Mouse (Mus musculus) heart, embryonic 13.5 days (tissue): ENCODE measurements around the gene Cdk5r1. TPM values are rescaled to one million over a fixed set of nuclear protein-coding genes. Genes with fewer than 3 reads are reported as not detected.

Experiments used
- ATAC-seq: fragments of 200-750 bp; cut with Nextera tagmentation; 2 replicates; pipeline ENCODE4 v1.8.0; 2017; ENCODE audit warnings: moderate TSS enrichment; ENCODE audit not compliant: insufficient number of reproducible peaks, low FRiP score, low TSS enrichment; ENCODE audit errors: extremely low read depth
- H3K27ac ChIP-seq: fragments of 300-500 bp; sonication (generic); replicated peaks from 2 replicates; pipeline ENCODE4 v1.5.1; 2015; ENCODE audit warnings: moderate library complexity, mild to moderate bottlenecking, inconsistent platforms
- H3K27me3 ChIP-seq: fragments of 300-500 bp; sonication (generic); replicated peaks from 2 replicates; pipeline ENCODE4 v1.6.1; 2015; ENCODE audit warnings: mild to moderate bottlenecking, inconsistent platforms
- H3K36me3 ChIP-seq: fragments of 300-500 bp; sonication (generic); 2 replicates; pipeline ENCODE4 v1.6.1; 2015; ENCODE audit warnings: mild to moderate bottlenecking, inconsistent platforms
- H3K4me1 ChIP-seq: fragments of 300-500 bp; sonication (generic); 2 replicates; pipeline ENCODE4 v1.6.1; 2015; ENCODE audit warnings: inconsistent platforms
- H3K4me2 ChIP-seq: fragments of 300-500 bp; sonication (generic); 2 replicates; pipeline ENCODE4 v1.6.1; 2015; ENCODE audit warnings: inconsistent platforms, mild to moderate bottlenecking, moderate library complexity
- H3K4me3 ChIP-seq: fragments of 300-500 bp; sonication (generic); 2 replicates; pipeline ENCODE4 v1.5.1; 2015; ENCODE audit warnings: moderate library complexity, mild to moderate bottlenecking, inconsistent platforms
- H3K9ac ChIP-seq: fragments of 300-500 bp; sonication (generic); 2 replicates; pipeline ENCODE4 v1.6.1; 2015; ENCODE audit warnings: inconsistent platforms, mild to moderate bottlenecking, moderate library complexity
- H3K9me3 ChIP-seq: fragments of 300-500 bp; sonication (generic); 2 replicates; pipeline ENCODE4 v1.6.1; 2016; ENCODE audit warnings: inconsistent platforms
- WGBS: fragments of 180-500 bp; shearing (Covaris S2); methylation state at CpG from one replicate; pipeline ENCODE4 v1.1.7; 2015; ENCODE audit warnings: mixed read lengths; 5-methylcytosine and 5-hydroxymethylcytosine counted together
- polyA plus RNA-seq: library from polyadenylated mRNA; unstranded; fragments of >200 nt; fragmentation: Nextera tagmentation; extraction: Ambion mirVana; gene quantifications from 2 replicates; pipeline ENCODE4 v1.2.1, GENCODE M21; 2015

Cdk5r1 gene
- polyA plus RNA-seq, 1 experiment from 2014 or later: 0.36 TPM

DNA sequence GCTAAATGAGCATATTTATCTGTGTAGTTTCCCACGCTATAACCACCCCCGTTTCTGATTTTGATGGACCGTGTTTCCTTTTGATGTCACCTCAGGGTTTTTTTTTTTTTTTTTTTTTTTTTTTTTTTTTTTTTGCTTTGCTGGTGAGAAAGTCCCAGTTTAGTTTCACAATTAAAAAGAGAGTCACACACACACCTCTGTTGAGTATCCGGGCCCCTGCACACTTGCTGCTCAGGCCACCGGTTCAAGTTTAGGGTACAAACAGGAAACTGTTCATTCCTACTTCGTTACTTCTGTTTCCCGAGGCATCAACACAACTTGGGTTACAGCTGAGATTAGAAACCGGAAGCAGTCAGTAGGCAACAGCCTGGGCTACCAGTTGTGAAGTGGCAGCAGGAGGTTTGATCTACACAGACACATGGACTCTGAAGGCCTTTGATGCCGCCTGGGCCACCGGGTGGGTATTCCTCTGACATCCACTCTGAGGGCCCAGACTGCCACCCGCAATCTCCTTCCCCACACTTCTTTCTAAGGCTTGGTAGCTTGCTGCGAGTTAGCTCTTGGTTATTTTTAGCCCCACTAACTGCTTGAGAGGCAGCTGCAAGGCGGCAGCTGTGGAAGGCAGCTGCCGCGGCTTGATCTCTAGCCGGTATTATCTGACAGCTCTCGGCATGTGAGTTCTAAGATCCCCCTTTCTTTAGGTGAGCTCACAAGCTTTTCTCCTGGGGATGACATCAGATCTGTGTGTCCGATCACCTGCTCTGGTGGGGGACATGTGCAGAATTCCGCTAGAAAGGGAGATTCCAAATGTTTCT lies 31.7 kb downstream of the Cdk5r1 start:
- no peaks in the 10 kb centered on the region for H3K27me3 ChIP-seq
- WGBS: 19% methylated on average over 19 of the region's 19 CpGs
- H3K36me3 ChIP-seq: no peaks in the 10 kb centered on the region
- no peaks in the 10 kb centered on the region for H3K9me3 ChIP-seq
- H3K4me2 ChIP-seq: peak overlapping the region; percentile 59
- H3K4me1 ChIP-seq: peaks cover 32% of the 10 kb centered on the region
- H3K27ac ChIP-seq: peak overlapping the region; percentile 71
- H3K4me3 ChIP-seq: peak overlapping the region; percentile 25
- ATAC-seq: no peak
- H3K9ac ChIP-seq: peak overlapping the region; percentile 60

DNA sequence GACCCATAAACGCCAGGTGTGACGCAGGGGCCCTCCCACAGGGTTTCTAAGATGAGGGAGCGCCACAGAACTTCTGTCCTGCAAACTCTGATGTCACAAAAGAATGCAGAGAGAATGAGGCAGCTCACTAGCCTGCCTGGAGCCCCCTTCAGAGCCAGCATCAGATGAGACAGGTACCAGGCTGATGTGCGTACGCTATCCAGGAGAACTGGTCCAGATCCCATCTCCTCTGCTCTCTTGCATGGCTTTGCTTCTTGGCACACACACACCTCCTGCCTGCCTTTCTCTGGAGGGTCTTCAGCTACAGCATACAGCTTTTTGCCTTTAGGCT lies 32.3 kb downstream of the Cdk5r1 start:
- peak overlapping the region; percentile 71 for H3K27ac ChIP-seq
- no peak for ATAC-seq
- no peaks in the 10 kb centered on the region for H3K9me3 ChIP-seq
- peak overlapping the region; percentile 59 for H3K4me2 ChIP-seq
- H3K36me3 ChIP-seq: no peaks in the 10 kb centered on the region
- WGBS: 46% methylated on average over 5 of the region's 5 CpGs
- peak overlapping the region; percentile 60 for H3K9ac ChIP-seq
- no peaks in the 10 kb centered on the region for H3K27me3 ChIP-seq
- peaks cover 27% of the 10 kb centered on the region for H3K4me1 ChIP-seq
- H3K4me3 ChIP-seq: peak overlapping the region; percentile 25; the same call in 1 of the 2 replicates

DNA sequence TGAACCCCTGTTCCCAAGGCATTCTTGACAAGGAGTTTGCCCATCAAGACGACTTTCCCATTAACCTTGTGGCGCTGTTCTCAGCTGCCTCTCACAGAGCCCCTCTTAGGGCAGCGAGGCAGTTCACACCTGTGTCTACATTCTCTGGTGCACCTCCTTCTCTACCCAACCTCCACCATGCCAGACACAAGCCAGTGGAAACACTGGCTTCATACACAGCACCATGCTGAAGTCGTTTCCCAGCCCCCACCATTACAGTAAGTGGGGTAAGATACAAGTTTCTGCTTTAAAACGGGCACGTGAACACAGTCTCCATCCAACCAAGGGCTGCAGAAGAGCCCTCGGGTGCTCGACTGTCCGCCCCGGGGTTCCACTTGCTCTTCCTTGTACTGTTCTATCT lies 33.3 kb downstream of the Cdk5r1 start:
- Histone ChIP-seq H3K9me3 (no peaks in the 10 kb centered on the region), H3K9ac (no peak overlapping the region), H3K36me3 (no peaks in the 10 kb centered on the region), H3K4me3 (no peak overlapping the region), H3K27ac (no peak overlapping the region), H3K4me1 (peaks cover 17% of the 10 kb centered on the region), H3K4me2 (no peak overlapping the region), H3K27me3 (no peaks in the 10 kb centered on the region)
- 79% methylated on average over 10 of the region's 10 CpGs for WGBS
- no peak for ATAC-seq

DNA sequence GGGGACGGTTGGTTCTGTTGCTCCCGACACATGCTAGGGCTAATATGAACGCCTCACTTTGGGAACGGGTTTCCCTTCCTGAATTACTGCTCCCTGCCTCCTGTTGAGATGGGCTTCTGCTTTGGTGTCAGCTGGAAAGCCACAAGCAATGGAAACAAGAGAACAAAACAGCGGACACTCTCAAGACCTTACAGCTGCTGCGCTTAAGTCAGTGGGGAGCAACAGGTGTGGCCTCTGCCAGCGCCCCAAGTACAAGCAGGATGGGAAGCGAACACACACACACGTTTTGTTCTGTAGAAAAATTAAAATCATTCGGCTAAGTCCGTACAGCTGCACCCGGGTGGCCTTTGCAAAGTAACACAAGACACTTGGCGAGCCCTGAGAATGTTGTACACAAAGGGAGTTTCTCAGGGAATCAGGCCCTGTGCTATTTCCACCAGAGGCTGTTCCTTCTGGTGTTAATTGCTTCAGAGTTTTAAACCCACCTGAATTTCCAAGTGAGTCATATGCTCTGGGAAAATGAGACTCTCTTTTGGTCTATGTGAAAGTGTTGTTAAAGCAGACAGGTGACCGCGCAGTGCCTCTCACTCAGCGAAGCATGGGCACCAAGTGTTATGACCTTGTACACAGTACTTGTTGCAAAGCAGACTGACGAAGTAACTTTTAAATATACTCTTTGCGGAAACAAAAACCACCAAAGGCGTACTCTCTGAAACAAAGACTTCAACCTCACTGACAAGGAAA lies 35.7 kb downstream of the Cdk5r1 start:
- WGBS: 80% methylated on average over 19 of the region's 19 CpGs
- no peak overlapping the region for H3K4me3 ChIP-seq
- peaks cover 15% of the 10 kb centered on the region for H3K4me1 ChIP-seq
- H3K4me2 ChIP-seq: no peak overlapping the region
- H3K27ac ChIP-seq: no peak overlapping the region
- no peaks in the 10 kb centered on the region for H3K9me3 ChIP-seq
- H3K36me3 ChIP-seq: no peaks in the 10 kb centered on the region
- no peak for ATAC-seq
- no peaks in the 10 kb centered on the region for H3K27me3 ChIP-seq
- no peak overlapping the region for H3K9ac ChIP-seq

DNA sequence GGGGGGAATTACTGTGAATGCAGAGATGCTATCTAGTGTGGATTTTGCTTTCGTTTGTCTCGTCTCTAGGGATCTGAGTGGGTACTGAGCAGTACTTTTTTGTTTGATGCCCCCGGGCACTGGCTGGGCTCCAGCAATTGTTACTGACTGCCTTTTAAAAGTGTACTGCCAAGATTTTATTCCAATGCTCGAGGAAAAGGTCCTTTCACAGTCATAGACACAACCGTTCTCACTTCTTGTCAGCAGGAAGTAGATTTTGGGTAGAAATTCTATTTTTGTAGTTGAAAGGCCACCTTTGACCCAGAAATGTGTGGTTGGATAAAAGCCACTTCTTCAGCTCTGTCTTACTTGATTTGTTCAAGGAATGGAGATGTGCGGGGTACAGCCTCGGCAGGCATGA lies 37.0 kb downstream of the Cdk5r1 start:
- no peaks in the 10 kb centered on the region for H3K9me3 ChIP-seq
- no peak overlapping the region for H3K9ac ChIP-seq
- no peak overlapping the region for H3K27ac ChIP-seq
- H3K27me3 ChIP-seq: no peaks in the 10 kb centered on the region
- H3K4me1 ChIP-seq: peaks cover 13% of the 10 kb centered on the region
- 55% methylated on average over 7 of the region's 7 CpGs for WGBS
- H3K4me3 ChIP-seq: no peak overlapping the region
- H3K36me3 ChIP-seq: no peaks in the 10 kb centered on the region
- no peak for ATAC-seq
- no peak overlapping the region for H3K4me2 ChIP-seq

DNA sequence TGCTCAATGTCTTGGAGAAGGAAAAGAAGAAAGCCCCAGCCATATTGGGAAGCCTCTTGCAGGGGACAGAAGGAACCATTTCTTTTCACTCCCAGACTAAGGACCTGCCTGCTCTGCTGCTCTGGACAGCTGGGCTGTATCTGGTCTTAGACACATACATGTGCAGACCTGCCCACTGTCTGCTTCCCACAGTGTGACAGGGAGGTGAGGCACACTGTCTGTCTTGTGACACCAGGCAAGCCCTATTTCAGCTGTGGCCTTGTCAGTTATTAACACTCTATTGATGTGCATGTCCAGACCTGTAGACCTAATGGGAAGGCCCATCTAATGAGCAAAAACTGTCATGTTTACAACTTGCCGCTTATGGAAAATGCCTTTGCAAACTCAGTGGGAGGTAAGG lies 38.5 kb downstream of the Cdk5r1 start:
- Histone ChIP-seq H3K4me2 (no peak overlapping the region), H3K4me3 (no peak overlapping the region), H3K27me3 (no peaks in the 10 kb centered on the region), H3K36me3 (no peaks in the 10 kb centered on the region), H3K9me3 (no peaks in the 10 kb centered on the region), H3K9ac (no peak overlapping the region), H3K4me1 (peaks cover 15% of the 10 kb centered on the region), H3K27ac (no peak overlapping the region)
- WGBS: 59% methylated on average over 1 of the region's 1 CpGs
- ATAC-seq: no peak

DNA sequence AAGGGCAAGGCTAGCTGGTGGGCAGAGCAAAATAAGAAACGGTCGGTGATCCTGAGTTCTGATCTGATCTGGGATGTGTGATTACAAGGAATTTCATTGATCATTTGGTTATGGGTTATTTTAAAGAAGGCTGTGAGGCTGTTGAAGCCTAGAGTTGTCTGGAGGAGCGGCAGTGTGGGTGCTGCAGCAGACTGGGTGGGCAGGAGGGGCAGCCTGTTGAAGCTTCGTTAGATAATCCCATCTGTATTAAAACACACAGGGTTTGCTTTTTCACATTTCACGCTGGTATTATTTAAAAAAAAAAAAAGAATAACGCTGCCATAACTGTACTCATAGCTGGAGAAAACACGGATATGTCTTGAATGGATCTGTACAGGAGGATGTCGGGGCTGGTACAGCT lies 39.1 kb downstream of the Cdk5r1 start:
- H3K4me2 ChIP-seq: no peak overlapping the region
- H3K36me3 ChIP-seq: no peaks in the 10 kb centered on the region
- no peak overlapping the region for H3K27ac ChIP-seq
- no peak for ATAC-seq
- no peak overlapping the region for H3K4me3 ChIP-seq
- no peaks in the 10 kb centered on the region for H3K9me3 ChIP-seq
- H3K27me3 ChIP-seq: no peaks in the 10 kb centered on the region
- H3K9ac ChIP-seq: no peak overlapping the region
- 75% methylated on average over 8 of the region's 8 CpGs for WGBS
- peaks cover 15% of the 10 kb centered on the region for H3K4me1 ChIP-seq

DNA sequence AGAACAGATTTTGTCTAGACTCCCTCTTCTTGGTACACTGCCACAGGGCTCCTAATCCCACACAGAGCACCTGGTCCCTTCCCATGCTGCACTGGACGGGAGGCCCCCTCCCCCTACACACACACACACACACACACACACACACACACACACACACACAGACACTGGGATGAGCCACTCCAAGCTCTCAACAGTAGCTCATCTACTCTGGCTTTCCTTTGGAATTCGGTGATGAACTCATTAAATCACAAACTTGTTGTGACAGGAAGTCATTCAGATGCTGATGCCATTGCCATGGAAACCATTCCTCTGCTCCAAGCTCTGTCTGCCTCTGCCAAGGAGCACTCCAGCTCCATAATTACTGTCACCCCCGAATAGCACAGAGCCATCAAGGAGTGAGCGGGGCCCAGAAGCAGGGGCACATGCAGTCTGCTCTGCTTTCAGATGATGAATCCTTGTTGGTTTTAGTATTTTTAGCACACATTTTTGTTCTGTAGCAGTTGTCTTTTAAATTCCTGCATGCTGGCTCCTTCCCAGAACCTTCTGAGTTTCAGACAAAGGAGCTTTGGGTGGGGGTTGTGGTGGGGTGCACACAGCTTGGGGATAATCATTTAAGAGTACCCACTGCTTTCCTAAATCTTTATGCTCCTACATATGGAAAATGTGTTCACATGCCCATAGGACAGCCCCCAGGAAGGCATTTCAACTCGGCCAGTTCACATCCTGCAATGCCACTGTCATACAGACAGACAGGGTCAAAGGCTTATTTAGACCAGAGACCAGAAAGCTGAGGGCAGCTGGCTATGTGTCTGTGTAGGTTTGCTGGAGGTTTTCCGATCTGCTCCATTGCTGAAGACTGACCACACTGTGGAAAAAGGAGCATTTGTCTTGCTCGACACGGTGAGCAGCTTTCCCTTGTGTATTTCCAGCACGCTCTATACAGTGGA lies 41.9 kb downstream of the Cdk5r1 start:
- H3K9me3 ChIP-seq: no peaks in the 10 kb centered on the region
- no peak overlapping the region for H3K27ac ChIP-seq
- no peak for ATAC-seq
- no peaks in the 10 kb centered on the region for H3K36me3 ChIP-seq
- peaks cover 26% of the 10 kb centered on the region for H3K4me1 ChIP-seq
- H3K9ac ChIP-seq: no peak overlapping the region
- H3K27me3 ChIP-seq: no peaks in the 10 kb centered on the region
- no peak overlapping the region for H3K4me2 ChIP-seq
- H3K4me3 ChIP-seq: no peak overlapping the region
- WGBS: 35% methylated on average over 9 of the region's 9 CpGs

DNA sequence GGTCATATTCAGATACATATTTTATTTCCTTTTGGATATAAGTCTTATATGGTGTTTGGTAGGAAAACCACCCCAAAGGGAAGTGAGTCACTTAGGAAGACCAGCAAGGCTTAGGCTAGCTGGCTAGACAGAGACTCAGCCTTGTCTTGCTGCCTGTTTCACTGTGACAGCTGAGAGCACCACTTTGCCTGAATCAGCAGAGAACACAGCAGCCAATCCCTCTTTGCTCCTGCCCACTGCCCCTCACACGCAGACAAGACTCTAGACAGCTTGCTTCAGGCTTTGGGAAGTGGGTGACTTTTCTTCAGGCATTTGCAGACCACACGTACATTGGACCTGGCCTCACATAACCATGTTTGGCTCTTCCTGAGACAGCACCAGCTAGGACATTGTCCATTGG lies 44.3 kb downstream of the Cdk5r1 start:
- peaks cover 27% of the 10 kb centered on the region for H3K4me1 ChIP-seq
- 51% methylated on average over 2 of the region's 2 CpGs for WGBS
- H3K9ac ChIP-seq: no peak overlapping the region
- no peak overlapping the region for H3K27ac ChIP-seq
- H3K4me3 ChIP-seq: no peak overlapping the region
- H3K36me3 ChIP-seq: no peaks in the 10 kb centered on the region
- H3K4me2 ChIP-seq: no peak overlapping the region
- no peaks in the 10 kb centered on the region for H3K27me3 ChIP-seq
- H3K9me3 ChIP-seq: no peaks in the 10 kb centered on the region
- no peak for ATAC-seq

DNA sequence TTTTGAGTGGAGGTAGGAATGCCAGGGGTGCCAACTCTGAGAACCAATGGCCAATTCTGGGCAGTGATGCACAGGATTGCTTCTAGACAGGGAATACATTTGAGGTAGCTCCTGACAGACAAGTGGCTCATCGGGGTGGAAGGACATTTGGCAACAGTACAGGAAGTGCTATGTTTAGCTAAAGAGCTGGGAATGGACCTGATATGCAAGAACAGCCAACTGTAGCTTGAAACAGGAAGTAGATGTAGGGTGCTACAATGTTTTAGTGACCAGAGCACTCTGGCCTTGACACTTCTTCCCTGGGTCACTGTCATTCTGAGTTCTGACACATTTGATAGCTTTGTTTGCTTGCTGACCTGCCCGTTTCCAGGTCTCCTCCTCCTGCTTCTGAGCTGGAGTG lies 46.0 kb downstream of the Cdk5r1 start:
- Histone ChIP-seq H3K4me3 (no peak overlapping the region), H3K9me3 (no peaks in the 10 kb centered on the region), H3K4me1 (peaks cover 27% of the 10 kb centered on the region), H3K27ac (peak overlapping the region; percentile 62), H3K36me3 (no peaks in the 10 kb centered on the region), H3K4me2 (no peak overlapping the region), H3K27me3 (no peaks in the 10 kb centered on the region), H3K9ac (no peak overlapping the region)
- 21% methylated on average over 2 of the region's 2 CpGs for WGBS
- ATAC-seq: no peak

DNA sequence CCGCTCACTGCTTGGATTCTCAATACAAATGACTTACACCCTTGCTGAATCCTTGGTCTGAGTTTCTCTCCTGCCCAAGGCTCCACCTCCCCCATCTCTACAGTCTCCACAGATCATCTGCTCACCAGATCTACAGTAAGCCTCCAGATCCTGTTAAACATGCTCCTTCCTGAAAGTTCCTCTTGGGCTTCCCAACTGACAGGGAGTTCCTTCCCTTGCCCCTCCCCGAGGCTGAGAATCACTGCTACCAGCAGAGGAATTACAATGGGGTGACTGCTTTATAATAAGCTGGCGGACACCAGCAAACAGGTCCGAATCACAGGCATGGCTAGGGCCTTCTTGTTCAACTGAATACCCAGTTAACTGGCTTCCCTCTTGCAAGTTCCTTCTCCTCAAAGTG lies 46.6 kb downstream of the Cdk5r1 start:
- Histone ChIP-seq H3K4me2 (no peak overlapping the region), H3K27ac (peak overlapping the region; percentile 62), H3K4me1 (peaks cover 25% of the 10 kb centered on the region), H3K27me3 (no peaks in the 10 kb centered on the region), H3K36me3 (no peaks in the 10 kb centered on the region), H3K4me3 (no peak overlapping the region), H3K9ac (no peak overlapping the region), H3K9me3 (no peaks in the 10 kb centered on the region)
- WGBS: 58% methylated on average over 4 of the region's 4 CpGs
- no peak for ATAC-seq
